Mouse (Mus musculus) midbrain, postnatal 0 days (tissue): ENCODE data around the gene Gm42715. TPM values are rescaled to one million over a fixed set of nuclear protein-coding genes. Genes with fewer than 3 reads are reported as not detected.

Experiments used
- ATAC-seq: fragments of 200-750 bp; cut with Nextera tagmentation; 2 replicates; pipeline ENCODE4 v1.8.0; 2017; ENCODE audit warnings: moderate number of reproducible peaks, mild to moderate bottlenecking, moderate TSS enrichment, moderate library complexity; ENCODE audit not compliant: low FRiP score
- DNase-seq: peaks from one replicate; pipeline ENCODE4 v3.0.0-alpha.2; 2015; ENCODE audit warnings: low spot score
- H3K27ac ChIP-seq: fragments of 300-500 bp; sonication (generic); 2 replicates; pipeline ENCODE4 v1.5.1; 2014; ENCODE audit warnings: low read depth, mild to moderate bottlenecking, low read length, mixed read lengths
- H3K27me3 ChIP-seq: fragments of 300-500 bp; sonication (generic); 2 replicates; pipeline ENCODE4 v1.6.1; 2014; ENCODE audit warnings: low read length, control low read depth, mixed read lengths; ENCODE audit not compliant: insufficient read depth
- H3K36me3 ChIP-seq: fragments of 300-500 bp; sonication (generic); 2 replicates; pipeline ENCODE4 v1.6.1; 2014; ENCODE audit warnings: low read length, control low read depth, mixed read lengths; ENCODE audit not compliant: insufficient read depth
- H3K4me1 ChIP-seq: fragments of 300-500 bp; sonication (generic); 2 replicates; pipeline ENCODE4 v1.6.1; 2014; ENCODE audit warnings: mild to moderate bottlenecking, control low read depth, antibody characterized with exemption, low read length, mixed read lengths; ENCODE audit not compliant: insufficient read depth
- H3K4me2 ChIP-seq: fragments of 300-500 bp; sonication (generic); 2 replicates; pipeline ENCODE4 v1.6.1; 2014; ENCODE audit warnings: low read depth, mild to moderate bottlenecking, low read length, mixed read lengths; ENCODE audit not compliant: poor library complexity, severe bottlenecking
- H3K4me3 ChIP-seq: fragments of 300-500 bp; sonication (generic); 2 replicates; pipeline ENCODE4 v1.5.1; 2014; ENCODE audit warnings: low read depth, mild to moderate bottlenecking, low read length, moderate library complexity
- H3K9ac ChIP-seq: fragments of 300-500 bp; sonication (generic); replicated peaks from 2 replicates; pipeline ENCODE4 v1.6.1; 2014; ENCODE audit warnings: mild to moderate bottlenecking, low read length, moderate library complexity, mixed read lengths; ENCODE audit not compliant: poor library complexity, severe bottlenecking
- H3K9me3 ChIP-seq: fragments of 300-500 bp; sonication (generic); 2 replicates; pipeline ENCODE4 v1.6.1; 2016; ENCODE audit warnings: low read length, control low read depth
- CTCF ChIP-seq: IDR thresholded peaks from 2 replicates; pipeline ENCODE4 v1.5.1; 2016; ENCODE audit warnings: antibody characterized with exemption, mild to moderate bottlenecking
- WGBS: fragments of 180-500 bp; shearing (Covaris S2); extraction: QIAGEN DNeasy Blood & Tissue Kit; methylation state at CpG from one replicate; pipeline ENCODE4 v1.1.7; 2014; 5-methylcytosine and 5-hydroxymethylcytosine counted together
- polyA plus RNA-seq: library from polyadenylated mRNA; unstranded; fragments of >200 nt; fragmentation: Nextera tagmentation; extraction: Ambion mirVana; gene quantifications from 2 replicates; pipeline ENCODE4 v1.2.1, GENCODE M21; 2015
- total RNA-seq: library from RNA; depleted of rRNA; stranded (reverse); fragments of >200 nt; gene quantifications from 2 replicates; pipeline ENCODE4 v1.2.3, GENCODE M21; 2014

Gene Gm42715
- total and polyA plus RNA-seq, 2 experiments from 2014 or later, result 11.4 to 19.6 TPM

- Histone ChIP-seq H3K9ac (no peak overlapping the region), H3K27me3 (no peaks in the 10 kb centered on the region), H3K36me3 (peaks cover 38% of the 10 kb centered on the region), H3K4me3 (no peak overlapping the region), H3K9me3 (no peaks in the 10 kb centered on the region), H3K27ac (no peak overlapping the region), H3K4me2 (no peak overlapping the region), H3K4me1 (peaks cover 3% of the 10 kb centered on the region; the same call in 1 of the 2 replicates)
- 95% methylated on average over 6 of the region's 7 CpGs for WGBS
- ATAC-seq, result no peak
- no peak for DNase-seq
- TF ChIP-seq CTCF, result no peak
These were observed 3.0 kb upstream of the Gm42715 start for GRCm38 (mm10) chr7:127516344-127516743.

GRCm38 (mm10) chr7:127541671-127542070, 22.3 kb downstream of the Gm42715 start:
- ATAC-seq (no peak), DNase-seq (no peak)
- Histone ChIP-seq H3K4me3 (no peak overlapping the region), H3K4me2 (no peak overlapping the region), H3K4me1 (no peaks in the 10 kb centered on the region), H3K27ac (no peak overlapping the region), H3K9ac (no peak overlapping the region), H3K9me3 (no peaks in the 10 kb centered on the region), H3K27me3 (no peaks in the 10 kb centered on the region), H3K36me3 (peaks cover 68% of the 10 kb centered on the region)
- WGBS, result 98% methylated on average over 3 of the region's 3 CpGs
- no peak for TF ChIP-seq CTCF

GRCm38 (mm10) chr7:127549116-127549835, 29.9 kb downstream of the Gm42715 start:
- H3K4me2 ChIP-seq, result no peak overlapping the region
- 84% methylated on average over 15 of the region's 15 CpGs for WGBS
- no peaks in the 10 kb centered on the region for H3K4me1 ChIP-seq
- H3K9ac ChIP-seq, result no peak overlapping the region
- no peak overlapping the region for H3K4me3 ChIP-seq
- no peak for TF ChIP-seq CTCF
- H3K9me3 ChIP-seq, result no peaks in the 10 kb centered on the region
- DNase-seq (peak; percentile 42), ATAC-seq (no peak)
- H3K36me3 ChIP-seq, result peaks cover 41% of the 10 kb centered on the region
- no peaks in the 10 kb centered on the region for H3K27me3 ChIP-seq
- H3K27ac ChIP-seq, result no peak overlapping the region

GRCm38 (mm10) chr7:127551558-127551957, 32.2 kb downstream of the Gm42715 start:
- TF ChIP-seq CTCF, result no peak
- H3K4me1 ChIP-seq, result no peaks in the 10 kb centered on the region
- H3K9ac ChIP-seq, result no peak overlapping the region
- peaks cover 42% of the 10 kb centered on the region for H3K36me3 ChIP-seq
- no peaks in the 10 kb centered on the region for H3K27me3 ChIP-seq
- no peaks in the 10 kb centered on the region for H3K9me3 ChIP-seq
- ATAC-seq, result no peak
- H3K27ac ChIP-seq, result no peak overlapping the region
- H3K4me3 ChIP-seq, result no peak overlapping the region
- DNase-seq, result no peak
- H3K4me2 ChIP-seq, result no peak overlapping the region
- WGBS, result 97% methylated on average over 8 of the region's 8 CpGs

GRCm38 (mm10) chr7:127560580-127560979, 41.2 kb downstream of the Gm42715 start:
- Histone ChIP-seq H3K36me3 (peaks cover 57% of the 10 kb centered on the region), H3K27me3 (no peaks in the 10 kb centered on the region), H3K4me3 (no peak overlapping the region), H3K9me3 (no peaks in the 10 kb centered on the region), H3K4me1 (no peaks in the 10 kb centered on the region), H3K4me2 (no peak overlapping the region), H3K9ac (no peak overlapping the region), H3K27ac (no peak overlapping the region)
- no peak for ATAC-seq
- TF ChIP-seq CTCF, result no peak
- no peak for DNase-seq
- 93% methylated on average over 11 of the region's 11 CpGs for WGBS

GRCm38 (mm10) chr7:127561340-127561858, 42.0 kb downstream of the Gm42715 start, which contains the start of gene Tmem265:
TSS of gene Tmem265 (plus strand) at chr7:127561390.
- DNase-seq, result no peak
- Histone ChIP-seq H3K4me3 (no peak within 1 kb of the TSS), H3K36me3 (peaks cover 57% of the 10 kb centered on the region), H3K9ac (no peak within 1 kb of the TSS), H3K9me3 (no peaks in the 10 kb centered on the region), H3K4me2 (no peak within 1 kb of the TSS), H3K4me1 (no peaks in the 10 kb centered on the region), H3K27me3 (no peaks in the 10 kb centered on the region), H3K27ac (no peak within 1 kb of the TSS)
- ATAC-seq, result no peak
- 97% methylated on average over 5 of the region's 5 CpGs for WGBS
- TF ChIP-seq CTCF, result no peak
